Mouse (Mus musculus) bone marrow macrophage, adult 2 months (primary cell): Measurements from ENCODE around the gene Traf3.

Source experiments
- CTCF ChIP-seq: IDR thresholded peaks from 2 replicates; pipeline ENCODE4 v1.5.1; 2012; ENCODE audit warnings: low read depth, mild to moderate bottlenecking, low read length, moderate library complexity
- POLR2A ChIP-seq: IDR thresholded peaks from 2 replicates; pipeline ENCODE4 v1.6.1; 2012; ENCODE audit warnings: mild to moderate bottlenecking, low read depth, low read length, borderline replicate concordance

DNA sequence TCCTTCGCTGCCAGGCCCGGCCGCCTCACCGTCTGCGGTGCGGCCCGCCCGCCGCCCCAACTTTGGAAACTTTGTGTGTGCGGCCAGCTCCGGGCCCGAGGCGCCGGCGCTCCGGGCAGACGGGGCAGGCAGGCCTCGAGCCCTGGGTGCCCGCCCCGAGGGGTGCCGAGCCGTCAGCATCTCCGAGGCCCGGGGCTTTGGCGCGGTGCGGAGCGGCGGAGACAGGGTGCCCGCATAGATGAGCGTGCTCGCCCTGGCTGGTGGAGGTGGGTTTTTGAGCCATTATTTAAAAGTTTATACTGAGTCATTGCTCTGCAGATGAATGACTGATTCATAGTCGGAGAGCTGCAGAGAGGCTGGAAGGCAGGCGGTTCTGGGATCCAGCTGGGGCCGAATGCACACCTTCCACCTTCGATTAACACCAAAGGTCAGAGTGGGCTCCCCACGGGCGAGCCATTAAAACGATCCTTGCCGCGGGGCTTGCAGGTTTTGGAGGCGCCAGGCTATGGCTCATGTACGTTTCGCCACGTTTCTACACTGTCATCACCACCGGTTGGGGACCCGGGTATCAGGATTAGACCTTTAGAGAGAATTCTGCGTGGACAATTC is 615 bp downstream of the Traf3 start:
- no peak for TF ChIP-seq POLR2A
- no peak for TF ChIP-seq CTCF
